Mouse (Mus musculus): ENCODE results near the gene Tango2. TPM values are rescaled to one million over a fixed set of nuclear protein-coding genes. Genes with fewer than 3 reads are reported as not detected.
A peak's percentile ranks its signal among the peaks of the same experiment; 100 is the strongest.

Gene Tango2
- polyA plus RNA-seq (2015; fragmentation: Nextera tagmentation; extraction: Ambion mirVana) = 53.7 and 54.3 TPM in 2 replicates

GRCm38 (mm10) chr16:18347931-18348600, at the start of gene Tango2, which contains the start of gene Arvcf:
Gene Tango2 (minus strand): TSS chr16:18348103.
Gene Arvcf (plus strand): TSS chr16:18348182.

GRCm38 (mm10) chr16:18289067-18289588, 58.8 kb downstream of the Tango2 start, which contains the start of gene Dgcr8:
Gene Dgcr8 (minus strand): TSS chr16:18289246.

GRCm38 (mm10) chr16:18258221-18258620, 89.7 kb downstream of the Tango2 start, which contains the start of gene Gm49776:
Gene Gm49776 (minus strand): TSS chr16:18258321.

Small RNA genes within 50 kb of the gene (microRNA-seq; reads per million reads assigned to microRNA genes)
- not detected for gene Gm24572 (ENCODE audit: borderline replicate concordance, insufficient number of aligned reads)
- not detected for gene Gm26219 (ENCODE audit: borderline replicate concordance, insufficient number of aligned reads)
- 188 reads per million, percentile 53 among the genes with 10 or more reads in this experiment for gene Mir1306 (ENCODE audit: borderline replicate concordance, insufficient number of aligned reads)
- gene Mir185 (ENCODE audit: borderline replicate concordance, insufficient number of aligned reads) = 315 reads per million, percentile 58 among the genes with 10 or more reads in this experiment

Other genes starting within 250 kb of the Tango2 start
- 1.0 and 1.9 TPM in 2 replicates for gene Rtn4r, start 220.5 kb downstream of the Tango2 start, polyA plus RNA-seq (2015; fragmentation: Nextera tagmentation; extraction: Ambion mirVana)
- 0.09 TPM in 1 of 2 replicates, not detected in the other for gene Ccdc188, start 130.2 kb downstream of the Tango2 start, polyA plus RNA-seq (2015; fragmentation: Nextera tagmentation; extraction: Ambion mirVana)
- 10.3 and 14.5 TPM in 2 replicates for gene Zdhhc8, start 113.0 kb downstream of the Tango2 start, polyA plus RNA-seq (2015; fragmentation: Nextera tagmentation; extraction: Ambion mirVana)
- 45.5 and 59.5 TPM in 2 replicates for gene Trmt2a, start 99.4 kb downstream of the Tango2 start, polyA plus RNA-seq (2015; fragmentation: Nextera tagmentation; extraction: Ambion mirVana)
- 348 and 379 TPM in 2 replicates for gene Ranbp1, start 99.4 kb downstream of the Tango2 start, polyA plus RNA-seq (2015; fragmentation: Nextera tagmentation; extraction: Ambion mirVana)
- gene Gm49776, start 89.8 kb downstream of the Tango2 start, polyA plus RNA-seq (2015; fragmentation: Nextera tagmentation; extraction: Ambion mirVana) = 0.58 and 2.1 TPM in 2 replicates
- gene Dgcr8, start 58.9 kb downstream of the Tango2 start, polyA plus RNA-seq (2015; fragmentation: Nextera tagmentation; extraction: Ambion mirVana) = 10.4 and 10.8 TPM in 2 replicates
- gene Arvcf, start 79 bp upstream of the Tango2 start, polyA plus RNA-seq (2015; fragmentation: Nextera tagmentation; extraction: Ambion mirVana) = 20.3 and 24.3 TPM in 2 replicates
- 37.9 and 76.8 TPM in 2 replicates for gene Txnrd2, start 78.3 kb upstream of the Tango2 start, polyA plus RNA-seq (2015; fragmentation: Nextera tagmentation; extraction: Ambion mirVana)
- gene Comt, start 78.7 kb upstream of the Tango2 start, polyA plus RNA-seq (2015; fragmentation: Nextera tagmentation; extraction: Ambion mirVana) = 116 and 160 TPM in 2 replicates
- 8.8 and 11.4 TPM in 2 replicates for gene Gnb1l, start 150.6 kb upstream of the Tango2 start, polyA plus RNA-seq (2015; fragmentation: Nextera tagmentation; extraction: Ambion mirVana)
- gene Rtl10, start 150.8 kb upstream of the Tango2 start, polyA plus RNA-seq (2015; fragmentation: Nextera tagmentation; extraction: Ambion mirVana) = 0.47 and 0.90 TPM in 2 replicates
- 0.11 TPM in 1 of 2 replicates, not detected in the other for gene Tbx1, start 242.6 kb upstream of the Tango2 start, polyA plus RNA-seq (2015; fragmentation: Nextera tagmentation; extraction: Ambion mirVana)